Mouse (Mus musculus): ENCODE results near the gene Vnn1.

DNA sequence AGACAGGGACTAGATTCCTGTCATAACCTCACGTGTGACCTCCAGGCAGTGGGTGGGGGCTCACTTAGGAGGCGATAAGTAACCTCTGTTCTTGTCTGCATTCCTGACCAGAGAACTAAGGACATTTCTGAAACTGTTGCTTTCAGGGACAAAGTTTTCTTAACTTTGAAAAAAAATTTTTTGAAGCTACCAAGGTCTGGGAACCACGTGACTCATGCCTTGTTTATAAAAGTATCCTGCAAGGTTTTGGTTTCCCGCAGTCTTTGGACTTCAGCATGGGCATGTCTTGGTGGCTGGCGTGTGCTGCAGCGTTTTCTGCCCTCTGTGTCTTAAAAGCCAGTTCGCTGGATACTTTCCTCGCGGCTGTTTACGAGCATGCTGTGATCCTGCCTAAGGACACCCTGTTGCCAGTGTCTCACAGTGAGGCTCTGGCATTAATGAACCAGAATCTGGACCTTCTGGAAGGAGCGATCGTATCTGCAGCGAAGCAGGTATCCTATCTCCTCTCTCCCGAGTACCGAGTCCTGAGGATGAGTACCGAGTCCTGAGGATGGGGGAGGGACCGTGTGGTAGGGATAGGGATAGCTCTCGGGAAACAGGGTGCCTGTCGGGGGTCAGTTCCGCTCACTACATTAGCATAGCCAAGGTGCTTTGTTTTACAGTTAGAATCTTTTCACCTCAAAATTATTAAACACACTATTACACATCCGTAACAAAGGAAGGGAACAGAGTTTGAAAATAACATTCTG is at the start of gene Vnn1:
- TF ChIP-seq CTCF (IDR thresholded peaks at IDR 0.05; ENCODE audit: insufficient read depth, low read length) (no peak), POLR2A (IDR thresholded peaks at IDR 0.05; ENCODE audit: borderline replicate concordance, extremely low read depth, low read depth, low read length) (no peak)
